Mouse (Mus musculus): ENCODE data around the gene Cd19.

GRCm38 (mm10) chr7:126453861-126454260 is 39.2 kb upstream of the Cd19 start:
- TF ChIP-seq CTCF (IDR thresholded peaks at IDR 0.05; ENCODE audit: borderline replicate concordance, insufficient read depth, low read depth, low read length): no peak
- no peak for TF ChIP-seq POLR2A (IDR thresholded peaks at IDR 0.05; ENCODE audit: borderline replicate concordance, insufficient read depth, low read length)

Measured in cerebellum, adult 2 months (tissue).